Mouse (Mus musculus) testis, adult 2 months (tissue): ENCODE data around the gene 1700067K01Rik.

Experiments used
- CTCF ChIP-seq: fragments of 200-500 bp; IDR thresholded peaks from 2 replicates; pipeline ENCODE4 v1.5.1; 2012; ENCODE audit warnings: low read depth, mild to moderate bottlenecking, inconsistent platforms, low read length, moderate library complexity; ENCODE audit not compliant: control insufficient read depth, insufficient read depth, insufficient replicate concordance
- POLR2A ChIP-seq: fragments of 200-500 bp; IDR thresholded peaks from 2 replicates; pipeline ENCODE4 v1.6.1; 2012; ENCODE audit warnings: low read depth, mild to moderate bottlenecking, inconsistent platforms, low read length, moderate library complexity; ENCODE audit not compliant: control insufficient read depth

- TF ChIP-seq CTCF: peak; percentile 92
- no peak for TF ChIP-seq POLR2A
These were observed 8.6 kb downstream of the 1700067K01Rik start for GRCm38 (mm10) chr8:84009876-84010275.
